Mouse (Mus musculus): Measurements from ENCODE around the gene Zfp524. TPM values are rescaled to one million over a fixed set of nuclear protein-coding genes. Genes with fewer than 3 reads are reported as not detected.

The Zfp524 gene
- polyA plus RNA-seq, 1 experiment from 2014 or later, result 14.1 TPM

DNA sequence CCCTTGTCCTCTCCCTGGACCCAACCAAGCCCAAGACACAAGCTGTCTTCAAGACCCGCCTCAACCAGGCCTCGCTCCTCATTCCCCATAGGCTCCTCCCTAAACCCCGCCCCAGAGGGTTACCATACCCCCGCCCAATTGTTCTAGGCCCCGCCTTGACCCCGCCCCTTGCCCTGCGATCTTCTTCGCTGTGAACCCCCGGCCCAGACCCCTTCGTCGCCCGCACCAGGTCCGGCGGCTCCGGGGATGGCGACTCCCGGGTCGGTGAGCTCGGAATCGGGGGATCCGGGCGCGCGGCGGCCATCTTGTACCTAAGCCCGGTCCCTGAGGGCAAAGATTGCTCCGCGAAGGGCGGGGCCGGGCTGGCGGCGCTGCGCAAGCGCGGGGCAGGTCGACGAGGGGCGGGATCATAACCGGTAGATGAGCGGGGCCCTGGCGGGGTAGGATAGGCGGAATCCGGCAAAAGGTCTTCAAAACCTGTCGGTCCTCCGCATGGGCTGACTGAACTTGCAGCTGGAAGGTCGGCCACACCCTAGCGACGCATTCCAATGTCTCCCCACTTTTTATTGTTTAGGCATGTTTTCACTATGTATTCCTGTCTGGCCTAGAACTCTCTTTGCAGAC is 24.0 kb downstream of the Zfp524 start, which contains the start of gene Zfp784:
Zfp784 (minus strand) TSS at position 338 of the 624 bp plus-strand sequence.
- H3K36me3 ChIP-seq (ENCODE audit: insufficient read depth, low read length), result peaks cover 23% of the 10 kb centered on the region
- WGBS, result under 1% methylated on average over 48 of the region's 48 CpGs
- TF ChIP-seq CTCF (IDR thresholded peaks at IDR 0.05; ENCODE audit: low read depth), result no peak

DNA sequence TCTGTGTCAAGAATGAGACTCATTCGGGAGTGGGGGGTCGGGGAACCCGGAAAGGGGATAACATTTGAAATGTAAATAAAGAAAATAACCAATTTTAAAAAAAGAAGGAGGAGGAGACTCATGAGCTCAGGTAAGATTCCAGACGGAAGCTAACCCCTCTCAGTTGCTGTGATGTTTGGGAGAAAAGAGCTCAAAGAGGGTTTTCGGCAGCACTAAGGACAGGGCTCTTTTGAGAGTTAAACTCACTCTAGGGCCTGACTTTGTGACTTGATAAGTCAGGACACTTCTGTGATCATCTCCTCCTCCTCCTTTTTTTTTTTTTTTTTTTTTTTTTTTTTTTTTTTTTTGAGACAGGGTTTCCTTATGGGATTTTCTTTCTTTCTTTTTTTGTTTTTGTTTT is 24.7 kb downstream of the Zfp524 start:
- Histone ChIP-seq H3K4me1 (replicated peaks; ENCODE audit: insufficient read depth, low read length) (0 out of 2 replicates have a peak, but pooled peaks cover 3% of the 10 kb centered on the region), H3K9me3 (replicated peaks; ENCODE audit: low read length) (no peaks in the 10 kb centered on the region), H3K4me2 (ENCODE audit: low read length) (peak overlapping the region; percentile 60), H3K4me3 (replicated peaks; ENCODE audit: low read depth, low read length) (peak overlapping the region; percentile 69), H3K36me3 (ENCODE audit: insufficient read depth, low read length) (peaks cover 16% of the 10 kb centered on the region), H3K9ac (ENCODE audit: low read depth, low read length) (no peak overlapping the region), H3K27ac (no peak overlapping the region; the same call in 1 of the 2 replicates), H3K27me3 (ENCODE audit: insufficient read depth, low read length) (no peaks in the 10 kb centered on the region)
- TF ChIP-seq CTCF (IDR thresholded peaks at IDR 0.05; ENCODE audit: low read depth), result no peak
- 26% methylated on average over 5 of the region's 5 CpGs for WGBS
- DNase-seq (ENCODE audit: low spot score) (no peak), ATAC-seq (replicated peaks; ENCODE audit: low FRiP score, low read depth) (no peak)

More for the DNA sequence above, 24.0 kb downstream of the Zfp524 start, which contains the start of gene Zfp784:
- peak within 1 kb of the TSS; percentile 60 for H3K4me2 ChIP-seq (ENCODE audit: low read length)
- H3K9me3 ChIP-seq (replicated peaks; ENCODE audit: low read length), result no peaks in the 10 kb centered on the region
- H3K27me3 ChIP-seq (ENCODE audit: insufficient read depth, low read length), result no peaks in the 10 kb centered on the region
- peak within 1 kb of the TSS; percentile 99 for H3K27ac ChIP-seq
- peak; percentile 95 for DNase-seq (ENCODE audit: low spot score)
- peak within 1 kb of the TSS; percentile 92 for H3K9ac ChIP-seq (ENCODE audit: low read depth, low read length)
- peak within 1 kb of the TSS; percentile 69 for H3K4me3 ChIP-seq (replicated peaks; ENCODE audit: low read depth, low read length)
- peak; percentile 97 for ATAC-seq (replicated peaks; ENCODE audit: low FRiP score, low read depth)
- H3K4me1 ChIP-seq (replicated peaks; ENCODE audit: insufficient read depth, low read length), result 0 out of 2 replicates have a peak, but pooled peaks cover 3% of the 10 kb centered on the region

DNA sequence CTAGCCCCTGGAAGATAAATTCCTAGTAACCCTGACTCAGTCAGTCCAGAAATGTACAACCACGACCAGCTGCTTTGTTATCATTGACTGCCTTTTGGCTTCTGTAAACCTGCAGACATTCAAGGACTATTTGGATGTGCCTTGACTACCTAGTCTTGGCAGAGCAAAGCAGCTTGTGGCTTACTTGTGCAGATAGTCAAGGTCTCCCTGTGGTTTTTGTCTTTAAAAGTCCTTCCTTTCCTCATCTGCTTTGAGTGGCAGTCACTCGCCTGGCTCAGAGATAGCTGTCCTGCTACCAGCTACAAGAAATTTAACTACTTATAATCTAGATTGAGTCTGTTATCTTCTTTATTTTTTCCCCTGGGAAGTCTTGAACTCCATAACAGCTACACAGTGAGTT is 30.8 kb downstream of the Zfp524 start:
- Histone ChIP-seq H3K27ac (no peak overlapping the region), H3K9ac (ENCODE audit: low read depth, low read length) (no peak overlapping the region), H3K36me3 (ENCODE audit: insufficient read depth, low read length) (no peaks in the 10 kb centered on the region), H3K27me3 (ENCODE audit: insufficient read depth, low read length) (no peaks in the 10 kb centered on the region), H3K9me3 (replicated peaks; ENCODE audit: low read length) (no peaks in the 10 kb centered on the region), H3K4me3 (replicated peaks; ENCODE audit: low read depth, low read length) (no peak overlapping the region), H3K4me1 (replicated peaks; ENCODE audit: insufficient read depth, low read length) (no peaks in the 10 kb centered on the region), H3K4me2 (ENCODE audit: low read length) (no peak overlapping the region)
- ATAC-seq (replicated peaks; ENCODE audit: low FRiP score, low read depth) (no peak), DNase-seq (ENCODE audit: low spot score) (no peak)
- TF ChIP-seq CTCF (IDR thresholded peaks at IDR 0.05; ENCODE audit: low read depth), result no peak
- WGBS, result 80% methylated on average over 2 of the region's 2 CpGs

DNA sequence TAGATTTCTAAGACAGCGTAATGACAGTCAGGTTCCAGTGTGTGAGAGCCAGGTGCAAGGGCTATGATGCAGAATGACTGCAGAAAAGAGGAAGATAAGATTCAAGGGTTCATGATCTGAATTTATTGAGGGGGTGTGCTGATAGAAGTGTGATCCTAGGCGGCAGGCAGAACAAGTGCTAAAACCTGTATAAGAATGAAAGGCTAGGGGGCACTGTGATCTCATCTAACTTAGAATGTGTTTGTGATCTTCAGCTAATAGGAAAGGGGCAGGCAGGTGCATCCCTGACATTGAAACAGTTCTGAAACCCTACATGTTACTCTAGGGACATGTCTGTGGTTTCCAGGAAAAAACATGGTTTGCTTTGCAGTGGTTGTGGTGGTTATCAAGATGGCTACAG is 31.9 kb downstream of the Zfp524 start:
- 0 out of 2 replicates have a peak, but pooled peaks have one; percentile 23 for TF ChIP-seq CTCF (IDR thresholded peaks at IDR 0.05; ENCODE audit: low read depth)
- H3K4me3 ChIP-seq (replicated peaks; ENCODE audit: low read depth, low read length), result no peak overlapping the region
- 74% methylated on average over 2 of the region's 2 CpGs for WGBS

DNA sequence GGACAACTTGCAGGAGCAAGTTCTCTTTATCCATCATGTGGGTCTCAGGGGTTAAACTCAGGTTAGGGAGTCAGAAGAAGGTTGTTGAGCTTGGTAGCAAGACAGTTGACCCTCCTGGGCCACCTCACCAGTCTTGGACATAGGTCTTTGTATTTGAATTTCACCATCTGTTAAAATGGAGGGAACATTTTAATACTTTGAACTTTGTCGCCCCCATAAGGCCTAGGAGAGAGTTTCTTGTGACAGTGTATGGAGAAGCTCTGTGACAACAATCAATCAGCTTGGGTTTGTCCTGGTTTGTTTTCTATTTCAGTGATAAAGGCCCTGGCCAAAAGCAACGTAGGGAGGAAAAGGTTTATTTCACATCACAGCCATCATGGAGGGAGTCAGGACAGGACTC is 33.1 kb downstream of the Zfp524 start:
- DNase-seq (ENCODE audit: low spot score), result peak; percentile 82
- 28% methylated on average over 2 of the region's 2 CpGs for WGBS
- Histone ChIP-seq H3K9me3 (replicated peaks; ENCODE audit: low read length) (no peaks in the 10 kb centered on the region), H3K27me3 (ENCODE audit: insufficient read depth, low read length) (no peaks in the 10 kb centered on the region), H3K9ac (ENCODE audit: low read depth, low read length) (no peak overlapping the region), H3K36me3 (ENCODE audit: insufficient read depth, low read length) (no peaks in the 10 kb centered on the region), H3K4me1 (replicated peaks; ENCODE audit: insufficient read depth, low read length) (peaks cover 6% of the 10 kb centered on the region; the same call in 1 of the 2 replicates), H3K4me3 (replicated peaks; ENCODE audit: low read depth, low read length) (no peak overlapping the region), H3K4me2 (ENCODE audit: low read length) (no peak overlapping the region), H3K27ac (no peak overlapping the region)
- ATAC-seq (replicated peaks; ENCODE audit: low FRiP score, low read depth), result no peak
- peak; percentile 65 for TF ChIP-seq CTCF (IDR thresholded peaks at IDR 0.05; ENCODE audit: low read depth)

More for the DNA sequence above, 31.9 kb downstream of the Zfp524 start:
- peaks cover 6% of the 10 kb centered on the region; the same call in 1 of the 2 replicates for H3K4me1 ChIP-seq (replicated peaks; ENCODE audit: insufficient read depth, low read length)
- no peak for DNase-seq (ENCODE audit: low spot score)
- H3K27me3 ChIP-seq (ENCODE audit: insufficient read depth, low read length), result no peaks in the 10 kb centered on the region
- no peak for ATAC-seq (replicated peaks; ENCODE audit: low FRiP score, low read depth)
- H3K27ac ChIP-seq, result no peak overlapping the region
- H3K4me2 ChIP-seq (ENCODE audit: low read length), result no peak overlapping the region
- no peak overlapping the region for H3K9ac ChIP-seq (ENCODE audit: low read depth, low read length)
- H3K9me3 ChIP-seq (replicated peaks; ENCODE audit: low read length), result no peaks in the 10 kb centered on the region
- no peaks in the 10 kb centered on the region for H3K36me3 ChIP-seq (ENCODE audit: insufficient read depth, low read length)

DNA sequence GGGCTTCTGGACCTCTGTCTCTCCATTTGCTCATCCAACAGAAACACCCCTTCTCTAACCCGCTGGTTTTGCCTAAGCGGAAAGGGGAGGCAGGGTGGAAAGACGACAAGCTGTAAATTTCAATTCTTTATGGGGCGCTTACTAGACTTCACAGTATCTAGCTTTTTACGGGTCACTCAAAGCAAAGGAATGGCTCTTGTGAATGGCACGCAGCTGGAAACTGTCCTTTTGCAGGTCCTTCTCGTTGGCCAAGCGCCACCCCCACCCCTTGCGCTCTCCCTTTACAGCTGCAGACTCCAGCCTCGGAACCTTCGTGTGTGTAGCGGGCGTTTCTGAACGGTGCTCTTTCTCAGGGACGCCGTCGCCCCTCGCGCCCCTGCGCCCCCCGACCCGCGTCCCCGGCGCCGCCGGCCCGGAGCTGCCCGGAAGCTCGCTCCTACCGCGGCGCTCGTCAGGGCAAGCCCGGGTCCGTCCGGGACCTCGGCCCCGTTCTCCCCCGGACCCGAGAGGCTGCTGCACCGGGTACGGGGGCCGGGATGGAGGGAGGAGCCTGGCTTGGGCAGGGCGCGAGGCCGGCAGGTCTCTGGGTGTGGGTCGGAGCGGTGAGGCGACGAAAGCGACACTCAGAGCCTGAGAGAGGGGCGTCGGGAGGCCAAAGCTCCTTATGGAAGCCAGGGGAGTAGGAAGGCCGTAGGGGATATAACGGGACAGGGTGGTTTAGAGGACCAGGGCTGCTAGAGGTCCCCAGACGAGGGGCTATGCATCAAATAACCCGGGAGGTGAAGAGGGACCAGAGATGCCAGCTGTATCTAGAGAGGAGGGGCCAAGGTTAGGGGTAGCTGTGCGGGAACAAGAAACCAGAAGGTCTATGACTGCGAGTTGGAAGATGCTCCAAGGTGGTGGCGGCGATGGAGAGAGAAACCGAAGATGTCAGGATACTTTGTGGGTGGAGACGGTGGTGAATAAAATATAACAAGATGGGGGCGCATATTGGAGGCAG is 37.3 kb downstream of the Zfp524 start, which contains the start of gene Zfp580:
Zfp580 (plus strand) TSS at position 346 of the 1,000 bp plus-strand sequence.
- Histone ChIP-seq H3K4me1 (replicated peaks; ENCODE audit: insufficient read depth, low read length) (peaks cover 21% of the 10 kb centered on the region), H3K9ac (ENCODE audit: low read depth, low read length) (peak within 1 kb of the TSS; percentile 75), H3K4me2 (ENCODE audit: low read length) (peak within 1 kb of the TSS; percentile 81), H3K36me3 (ENCODE audit: insufficient read depth, low read length) (no peaks in the 10 kb centered on the region), H3K4me3 (replicated peaks; ENCODE audit: low read depth, low read length) (peak within 1 kb of the TSS; percentile 60), H3K9me3 (replicated peaks; ENCODE audit: low read length) (no peaks in the 10 kb centered on the region), H3K27ac (peak within 1 kb of the TSS; percentile 60), H3K27me3 (ENCODE audit: insufficient read depth, low read length) (peaks cover 23% of the 10 kb centered on the region)
- peak; percentile 81 for DNase-seq (ENCODE audit: low spot score)
- ATAC-seq (replicated peaks; ENCODE audit: low FRiP score, low read depth), result peak; percentile 83
- 1% methylated on average over 65 of the region's 65 CpGs for WGBS
- no peak for TF ChIP-seq CTCF (IDR thresholded peaks at IDR 0.05; ENCODE audit: low read depth)

All from kidney, postnatal 0 days (tissue).